Mouse (Mus musculus) stomach, postnatal 0 days (tissue): ENCODE data around the gene Vps53.

Experiments
- CTCF ChIP-seq: IDR thresholded peaks from 2 replicates; pipeline ENCODE4 v1.5.1; 2016; ENCODE audit warnings: antibody characterized with exemption, low read depth, mild to moderate bottlenecking, moderate library complexity
- EP300 ChIP-seq: optimal IDR thresholded peaks from 2 replicates; pipeline ENCODE3; 2016; ENCODE audit warnings: antibody characterized with exemption

DNA sequence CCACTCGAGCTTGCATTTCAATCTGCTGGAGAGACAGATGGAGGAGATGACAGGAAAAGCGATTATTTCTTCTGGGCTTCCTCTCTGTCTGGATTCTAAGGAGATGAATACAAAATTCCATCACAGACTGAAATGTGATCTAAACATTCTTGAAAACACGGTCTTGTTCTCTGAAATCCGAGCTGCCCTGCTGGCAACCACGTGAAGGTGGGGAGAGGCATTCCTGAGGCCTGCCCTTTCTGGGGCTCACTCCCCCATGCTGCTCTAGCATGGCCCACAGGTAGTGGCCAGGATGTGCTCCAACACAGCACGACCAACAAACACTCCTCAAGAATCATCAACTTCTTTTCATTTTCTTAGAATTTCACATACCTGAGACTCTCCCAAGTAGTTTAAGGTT, 19.2 kb downstream of the Vps53 start:
- no peak for TF ChIP-seq CTCF
- TF ChIP-seq EP300: no peak
